Mouse (Mus musculus) layer of hippocampus, adult 6 months (tissue): ENCODE results near the gene Elac2. TPM values are rescaled to one million over a fixed set of nuclear protein-coding genes. Genes with fewer than 3 reads are reported as not detected.

Experiments used
- long read RNA-seq, 2 experiments: library from polyadenylated mRNA; unstranded; transcript quantifications; one replicate each; pipeline ENCODE4 v2.0.0; 2019 to 2020
- polyA plus RNA-seq: library from polyadenylated mRNA; unstranded; fragments of <200 nt; fragmentation: Nextera tagmentation; gene quantifications from 2 replicates; pipeline ENCODE4 v1.2.3, GENCODE M21; 2021

Elac2 gene
- 15.3 and 18.1 TPM in 2 replicates for polyA plus RNA-seq
- long read RNA-seq, experiment 1, transcript Elac2-202 (24 exons, 2,884 nt): major isoform, 19 of 159 reads
- long read RNA-seq, experiment 1, partial matches to known transcripts: 8 of 159 reads
- long read RNA-seq, experiment 1, other reads (novel, unspliced or antisense): 129 of 159 reads
- long read RNA-seq, experiment 2, transcript Elac2-201 (25 exons, 2,771 nt): minor isoform, 11 of 223 reads
- long read RNA-seq, experiment 2, transcript Elac2-202 (24 exons, 2,884 nt): major isoform, 148 of 223 reads
- long read RNA-seq, experiment 2, partial matches to known transcripts: 12 of 223 reads
- long read RNA-seq, experiment 2, other reads (novel, unspliced or antisense): 49 of 223 reads

DNA sequence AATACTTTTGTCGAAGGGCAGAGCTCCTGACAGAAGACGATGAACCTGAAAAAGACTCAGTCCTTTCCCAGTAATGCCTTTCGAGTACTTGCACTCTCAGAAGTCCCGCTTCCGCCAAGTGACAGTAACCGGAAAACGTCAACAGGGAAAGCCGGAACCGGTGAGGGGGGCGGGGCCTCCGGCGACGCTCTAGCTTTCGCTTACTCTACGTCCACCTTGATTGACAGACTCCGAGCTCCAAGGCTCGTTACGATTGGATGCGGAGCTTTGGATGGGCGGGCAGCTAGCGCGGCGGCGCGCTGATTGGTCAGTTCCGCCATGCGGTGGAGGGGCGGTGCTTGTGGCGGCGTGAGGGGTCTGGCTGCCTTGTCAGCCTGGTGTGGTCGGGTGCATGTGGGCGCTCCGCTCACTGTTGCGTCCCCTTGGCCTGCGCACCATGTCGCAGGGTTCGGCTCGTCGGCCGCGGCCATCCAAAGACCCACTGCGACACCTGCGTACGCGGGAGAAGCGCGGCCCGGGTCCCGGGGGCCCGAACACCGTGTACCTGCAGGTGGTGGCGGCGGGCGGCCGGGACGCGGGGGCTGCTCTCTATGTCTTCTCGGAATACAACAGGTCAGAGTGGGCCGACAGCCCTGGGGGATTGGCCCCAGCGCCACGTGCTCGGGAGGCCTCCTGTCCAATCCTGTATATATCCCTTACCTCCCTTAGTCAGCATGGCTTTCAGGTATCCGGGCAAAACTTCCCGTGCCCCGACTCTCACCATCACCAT, at the start of gene Elac2:
Gene Elac2, plus strand, starts transcription at position 319 of the 769 bp plus-strand sequence.

Other genes starting within 250 kb of the Elac2 start
- not detected in 2 replicates for gene 1700086D15Rik, start 180.9 kb downstream of the Elac2 start, polyA plus RNA-seq
- 80.7 and 92.9 TPM in 2 replicates for gene Arhgap44, start 183.9 kb downstream of the Elac2 start, polyA plus RNA-seq